Mouse (Mus musculus) liver, embryonic 12.5 days (tissue): ENCODE results near the gene Srsf6. TPM values are rescaled to one million over a fixed set of nuclear protein-coding genes. Genes with fewer than 3 reads are reported as not detected.
A peak's percentile ranks its signal among the peaks of the same experiment; 100 is the strongest.

Experiments used
- ATAC-seq: fragments of 200-750 bp; cut with Nextera tagmentation; 2 replicates; pipeline ENCODE4 v1.8.0; 2017; ENCODE audit warnings: moderate number of reproducible peaks, mild to moderate bottlenecking, moderate library complexity
- H3K27ac ChIP-seq: fragments of 300-500 bp; sonication (generic); 2 replicates; pipeline ENCODE4 v1.5.1; 2016; ENCODE audit warnings: mild to moderate bottlenecking
- H3K27me3 ChIP-seq: fragments of 300-500 bp; sonication (generic); replicated peaks from 2 replicates; pipeline ENCODE4 v1.6.1; 2016; ENCODE audit warnings: mild to moderate bottlenecking, moderate library complexity
- H3K36me3 ChIP-seq: fragments of 300-500 bp; sonication (generic); 2 replicates; pipeline ENCODE4 v1.6.1; 2016; ENCODE audit warnings: mild to moderate bottlenecking, moderate library complexity
- H3K4me1 ChIP-seq: fragments of 300-500 bp; sonication (generic); 2 replicates; pipeline ENCODE4 v1.6.1; 2016
- H3K4me2 ChIP-seq: fragments of 300-500 bp; sonication (generic); 2 replicates; pipeline ENCODE4 v1.6.1; 2016; ENCODE audit warnings: mild to moderate bottlenecking, moderate library complexity
- H3K4me3 ChIP-seq: fragments of 300-500 bp; sonication (generic); 2 replicates; pipeline ENCODE4 v1.5.1; 2016; ENCODE audit warnings: mild to moderate bottlenecking, moderate library complexity
- H3K9ac ChIP-seq: fragments of 300-500 bp; sonication (generic); 2 replicates; pipeline ENCODE4 v1.6.1; 2016; ENCODE audit warnings: mild to moderate bottlenecking, moderate library complexity
- H3K9me3 ChIP-seq: fragments of 300-500 bp; sonication (generic); replicated peaks from 2 replicates; pipeline ENCODE4 v1.6.1; 2016; ENCODE audit warnings: mild to moderate bottlenecking, moderate library complexity
- WGBS: fragments of 180-500 bp; shearing (Covaris S2); methylation state at CpG from one replicate; pipeline ENCODE4 v1.1.7; 2016; ENCODE audit not compliant: insufficient replicate concordance; 5-methylcytosine and 5-hydroxymethylcytosine counted together
- polyA plus RNA-seq: library from polyadenylated mRNA; unstranded; fragments of >200 nt; fragmentation: Nextera tagmentation; extraction: Ambion mirVana; gene quantifications from 2 replicates; pipeline ENCODE4 v1.2.1, GENCODE M21; 2016

Gene Srsf6
- polyA plus RNA-seq, 1 experiment from 2014 or later, result 174 TPM

GRCm38 (mm10) chr2:162914519-162914918, 16.8 kb upstream of the Srsf6 start:
- WGBS, result 57% methylated on average over 2 of the region's 2 CpGs
- H3K4me2 ChIP-seq, result no peak overlapping the region
- H3K9me3 ChIP-seq, result no peaks in the 10 kb centered on the region
- no peak overlapping the region for H3K9ac ChIP-seq
- no peak for ATAC-seq
- H3K27me3 ChIP-seq, result no peaks in the 10 kb centered on the region; the same call in 1 of the 2 replicates
- no peak overlapping the region for H3K4me3 ChIP-seq
- no peak overlapping the region for H3K27ac ChIP-seq
- H3K4me1 ChIP-seq, result no peaks in the 10 kb centered on the region
- H3K36me3 ChIP-seq, result no peaks in the 10 kb centered on the region

GRCm38 (mm10) chr2:162919926-162920325, 11.4 kb upstream of the Srsf6 start:
- ATAC-seq, result no peak
- Histone ChIP-seq H3K27me3 (peaks cover 3% of the 10 kb centered on the region; the same call in 1 of the 2 replicates), H3K9ac (no peak overlapping the region), H3K4me1 (no peaks in the 10 kb centered on the region), H3K9me3 (no peaks in the 10 kb centered on the region), H3K36me3 (no peaks in the 10 kb centered on the region), H3K27ac (no peak overlapping the region), H3K4me3 (no peak overlapping the region), H3K4me2 (no peak overlapping the region)
- 49% methylated on average over 5 of the region's 5 CpGs for WGBS

GRCm38 (mm10) chr2:162922183-162922582, 9.1 kb upstream of the Srsf6 start:
- no peaks in the 10 kb centered on the region for H3K4me1 ChIP-seq
- no peaks in the 10 kb centered on the region for H3K36me3 ChIP-seq
- H3K4me2 ChIP-seq, result no peak overlapping the region
- 10% methylated on average over 6 of the region's 6 CpGs for WGBS
- H3K27ac ChIP-seq, result no peak overlapping the region
- H3K9me3 ChIP-seq, result no peaks in the 10 kb centered on the region
- no peak overlapping the region for H3K9ac ChIP-seq
- no peak overlapping the region for H3K4me3 ChIP-seq
- H3K27me3 ChIP-seq, result peaks cover 3% of the 10 kb centered on the region; the same call in 1 of the 2 replicates
- no peak for ATAC-seq

- Histone ChIP-seq H3K9me3 (no peaks in the 10 kb centered on the region), H3K4me1 (peaks cover 3% of the 10 kb centered on the region), H3K9ac (no peak overlapping the region), H3K27me3 (peaks cover 3% of the 10 kb centered on the region; the same call in 1 of the 2 replicates), H3K36me3 (no peaks in the 10 kb centered on the region), H3K27ac (no peak overlapping the region), H3K4me3 (no peak overlapping the region), H3K4me2 (no peak overlapping the region)
- 62% methylated on average over 5 of the region's 5 CpGs for WGBS
- 0 out of 2 replicates have a peak, but pooled peaks have one; percentile 21 for ATAC-seq
Observed at GRCm38 (mm10) chr2:162922834-162923233, 8.5 kb upstream of the Srsf6 start.

GRCm38 (mm10) chr2:162924126-162924525, 7.2 kb upstream of the Srsf6 start:
- Histone ChIP-seq H3K36me3 (no peaks in the 10 kb centered on the region), H3K27me3 (peaks cover 3% of the 10 kb centered on the region; the same call in 1 of the 2 replicates), H3K9me3 (no peaks in the 10 kb centered on the region), H3K4me1 (peaks cover 11% of the 10 kb centered on the region), H3K4me3 (no peak overlapping the region), H3K27ac (no peak overlapping the region), H3K4me2 (no peak overlapping the region), H3K9ac (no peak overlapping the region)
- WGBS, result 75% methylated on average over 5 of the region's 5 CpGs
- ATAC-seq, result no peak

GRCm38 (mm10) chr2:162927918-162928585, 3.3 kb upstream of the Srsf6 start:
- WGBS, result 34% methylated on average over 3 of the region's 3 CpGs

GRCm38 (mm10) chr2:162929704-162930103, 1.6 kb upstream of the Srsf6 start:
- Histone ChIP-seq H3K27me3 (no peaks in the 10 kb centered on the region), H3K4me3 (no peak overlapping the region), H3K36me3 (peaks cover 23% of the 10 kb centered on the region), H3K4me1 (peaks cover 41% of the 10 kb centered on the region), H3K4me2 (peak overlapping the region; percentile 88), H3K27ac (no peak overlapping the region), H3K9me3 (no peaks in the 10 kb centered on the region), H3K9ac (no peak overlapping the region)
- ATAC-seq, result no peak
- 60% methylated on average over 3 of the region's 3 CpGs for WGBS

More at GRCm38 (mm10) chr2:162927918-162928585, 3.3 kb upstream of the Srsf6 start:
- H3K9ac ChIP-seq, result 0 out of 2 replicates have a peak overlapping the region, but pooled peaks have one; percentile 27
- no peak for ATAC-seq
- H3K27me3 ChIP-seq, result no peaks in the 10 kb centered on the region
- H3K36me3 ChIP-seq, result peaks cover 7% of the 10 kb centered on the region
- no peaks in the 10 kb centered on the region for H3K9me3 ChIP-seq
- no peak overlapping the region for H3K4me2 ChIP-seq
- H3K4me3 ChIP-seq, result no peak overlapping the region
- H3K4me1 ChIP-seq, result peaks cover 34% of the 10 kb centered on the region
- peak overlapping the region; percentile 23; the same call in 1 of the 2 replicates for H3K27ac ChIP-seq

GRCm38 (mm10) chr2:162930516-162931122, 709 bp upstream of the Srsf6 start:
- no peaks in the 10 kb centered on the region for H3K27me3 ChIP-seq
- no peaks in the 10 kb centered on the region for H3K9me3 ChIP-seq
- peaks cover 32% of the 10 kb centered on the region for H3K36me3 ChIP-seq
- peak overlapping the region; percentile 90 for H3K27ac ChIP-seq
- H3K4me1 ChIP-seq, result peaks cover 41% of the 10 kb centered on the region
- peak overlapping the region; percentile 88 for H3K4me3 ChIP-seq
- H3K9ac ChIP-seq, result peak overlapping the region; percentile 97
- ATAC-seq, result peak; percentile 11
- peak overlapping the region; percentile 88 for H3K4me2 ChIP-seq
- WGBS, result 1% methylated on average over 18 of the region's 18 CpGs

- peak overlapping the region; percentile 90 for H3K27ac ChIP-seq
- peak; percentile 61 for ATAC-seq
Observed at GRCm38 (mm10) chr2:162931674-162932650, 634 bp downstream of the Srsf6 start.

GRCm38 (mm10) chr2:162932706-162933105, 1.4 kb downstream of the Srsf6 start:
- H3K4me1 ChIP-seq, result peaks cover 39% of the 10 kb centered on the region
- H3K27me3 ChIP-seq, result no peaks in the 10 kb centered on the region
- H3K9me3 ChIP-seq, result no peaks in the 10 kb centered on the region
- peak overlapping the region; percentile 97 for H3K9ac ChIP-seq
- peak overlapping the region; percentile 88 for H3K4me3 ChIP-seq
- H3K27ac ChIP-seq, result peak overlapping the region; percentile 90
- H3K4me2 ChIP-seq, result peak overlapping the region; percentile 88
- H3K36me3 ChIP-seq, result peaks cover 52% of the 10 kb centered on the region
- WGBS, result 53% methylated on average over 4 of the region's 4 CpGs
- ATAC-seq, result no peak

More at GRCm38 (mm10) chr2:162931674-162932650, 634 bp downstream of the Srsf6 start:
- Histone ChIP-seq H3K9ac (peak overlapping the region; percentile 97), H3K36me3 (peaks cover 46% of the 10 kb centered on the region), H3K4me2 (peak overlapping the region; percentile 88), H3K4me1 (peaks cover 41% of the 10 kb centered on the region), H3K27me3 (no peaks in the 10 kb centered on the region), H3K4me3 (peak overlapping the region; percentile 88), H3K9me3 (no peaks in the 10 kb centered on the region)
- under 1% methylated on average over 91 of the region's 103 CpGs for WGBS

GRCm38 (mm10) chr2:162934421-162934820, 3.1 kb downstream of the Srsf6 start:
- no peaks in the 10 kb centered on the region for H3K27me3 ChIP-seq
- H3K27ac ChIP-seq, result no peak overlapping the region
- H3K9me3 ChIP-seq, result no peaks in the 10 kb centered on the region
- no peak overlapping the region for H3K9ac ChIP-seq
- ATAC-seq, result no peak
- no peak overlapping the region for H3K4me3 ChIP-seq
- peaks cover 27% of the 10 kb centered on the region for H3K4me1 ChIP-seq
- 89% methylated on average over 19 of the region's 19 CpGs for whole genome bisulfite sequencing
- peaks cover 69% of the 10 kb centered on the region for H3K36me3 ChIP-seq
- H3K4me2 ChIP-seq, result no peak overlapping the region
